Mouse (Mus musculus): ENCODE results near the gene Gm11564. TPM values are rescaled to one million over a fixed set of nuclear protein-coding genes. Genes with fewer than 3 reads are reported as not detected.

Gm11564 gene
- polyA plus RNA-seq, 1 experiment from 2014 or later = not detected

Other genes starting within 250 kb of the Gm11564 start
- not detected in 2 replicates for gene Krtap3-1, start 249.0 kb downstream of the Gm11564 start, polyA plus RNA-seq (2015; fragmentation: Nextera tagmentation; extraction: Ambion mirVana)
- gene Krtap1-5, start 234.7 kb downstream of the Gm11564 start, polyA plus RNA-seq (2015; fragmentation: Nextera tagmentation; extraction: Ambion mirVana) = not detected in 2 replicates
- gene Krtap1-4, start 232.0 kb downstream of the Gm11564 start, polyA plus RNA-seq (2015; fragmentation: Nextera tagmentation; extraction: Ambion mirVana) = not detected in 2 replicates
- not detected in 2 replicates for gene Krtap1-3, start 224.3 kb downstream of the Gm11564 start, polyA plus RNA-seq (2015; fragmentation: Nextera tagmentation; extraction: Ambion mirVana)
- not detected in 2 replicates for gene Krtap9-3, start 217.6 kb downstream of the Gm11564 start, polyA plus RNA-seq (2015; fragmentation: Nextera tagmentation; extraction: Ambion mirVana)
- gene Gm11938, start 212.4 kb downstream of the Gm11564 start, polyA plus RNA-seq (2015; fragmentation: Nextera tagmentation; extraction: Ambion mirVana) = not detected in 2 replicates
- gene Gm11937, start 205.5 kb downstream of the Gm11564 start, polyA plus RNA-seq (2015; fragmentation: Nextera tagmentation; extraction: Ambion mirVana) = not detected in 2 replicates
- gene Krtap2-4, start 200.8 kb downstream of the Gm11564 start, polyA plus RNA-seq (2015; fragmentation: Nextera tagmentation; extraction: Ambion mirVana) = not detected in 2 replicates
- gene Gm11562, start 195.2 kb downstream of the Gm11564 start, polyA plus RNA-seq (2015; fragmentation: Nextera tagmentation; extraction: Ambion mirVana) = 0.27 TPM in 1 of 2 replicates, not detected in the other
- not detected in 2 replicates for gene Krtap4-1, start 187.4 kb downstream of the Gm11564 start, polyA plus RNA-seq (2015; fragmentation: Nextera tagmentation; extraction: Ambion mirVana)
- gene Krtap4-2, start 180.6 kb downstream of the Gm11564 start, polyA plus RNA-seq (2015; fragmentation: Nextera tagmentation; extraction: Ambion mirVana) = not detected in 2 replicates
- gene Krtap4-7, start 171.6 kb downstream of the Gm11564 start, polyA plus RNA-seq (2015; fragmentation: Nextera tagmentation; extraction: Ambion mirVana) = not detected in 2 replicates
- not detected in 2 replicates for gene Gm11555, start 165.4 kb downstream of the Gm11564 start, polyA plus RNA-seq (2015; fragmentation: Nextera tagmentation; extraction: Ambion mirVana)
- gene Gm11563, start 156.7 kb downstream of the Gm11564 start, polyA plus RNA-seq (2015; fragmentation: Nextera tagmentation; extraction: Ambion mirVana) = not detected in 2 replicates
- not detected in 2 replicates for gene Krtap4-6, start 149.7 kb downstream of the Gm11564 start, polyA plus RNA-seq (2015; fragmentation: Nextera tagmentation; extraction: Ambion mirVana)
- gene Gm14190, start 124.9 kb downstream of the Gm11564 start, polyA plus RNA-seq (2015; fragmentation: Nextera tagmentation; extraction: Ambion mirVana) = not detected in 2 replicates
- gene Gm14180, start 81.4 kb downstream of the Gm11564 start, polyA plus RNA-seq (2015; fragmentation: Nextera tagmentation; extraction: Ambion mirVana) = not detected in 2 replicates
- not detected in 2 replicates for gene Gm11595, start 42.8 kb downstream of the Gm11564 start, polyA plus RNA-seq (2015; fragmentation: Nextera tagmentation; extraction: Ambion mirVana)
- gene Krtap4-8, start 35.0 kb downstream of the Gm11564 start, polyA plus RNA-seq (2015; fragmentation: Nextera tagmentation; extraction: Ambion mirVana) = not detected in 2 replicates
- gene Krtap4-9, start 30.5 kb downstream of the Gm11564 start, polyA plus RNA-seq (2015; fragmentation: Nextera tagmentation; extraction: Ambion mirVana) = not detected in 2 replicates
- not detected in 2 replicates for gene Gm11596, start 22.2 kb downstream of the Gm11564 start, polyA plus RNA-seq (2015; fragmentation: Nextera tagmentation; extraction: Ambion mirVana)
- gene Gm11569, start 16.7 kb downstream of the Gm11564 start, polyA plus RNA-seq (2015; fragmentation: Nextera tagmentation; extraction: Ambion mirVana) = not detected in 2 replicates
- not detected in 2 replicates for gene Gm11554, start 11.2 kb downstream of the Gm11564 start, polyA plus RNA-seq (2015; fragmentation: Nextera tagmentation; extraction: Ambion mirVana)
- not detected in 2 replicates for gene Krtap4-13, start 5.8 kb downstream of the Gm11564 start, polyA plus RNA-seq (2015; fragmentation: Nextera tagmentation; extraction: Ambion mirVana)
- not detected in 2 replicates for gene 2300003K06Rik, start 22.4 kb upstream of the Gm11564 start, polyA plus RNA-seq (2015; fragmentation: Nextera tagmentation; extraction: Ambion mirVana)
- gene Krtap4-16, start 35.9 kb upstream of the Gm11564 start, polyA plus RNA-seq (2015; fragmentation: Nextera tagmentation; extraction: Ambion mirVana) = not detected in 2 replicates
- not detected in 2 replicates for gene Gm11568, start 42.3 kb upstream of the Gm11564 start, polyA plus RNA-seq (2015; fragmentation: Nextera tagmentation; extraction: Ambion mirVana)
- not detected in 2 replicates for gene Gm11559, start 48.8 kb upstream of the Gm11564 start, polyA plus RNA-seq (2015; fragmentation: Nextera tagmentation; extraction: Ambion mirVana)
- not detected in 2 replicates for gene Krtap9-1, start 57.7 kb upstream of the Gm11564 start, polyA plus RNA-seq (2015; fragmentation: Nextera tagmentation; extraction: Ambion mirVana)
- not detected in 2 replicates for gene Gm11567, start 63.5 kb upstream of the Gm11564 start, polyA plus RNA-seq (2015; fragmentation: Nextera tagmentation; extraction: Ambion mirVana)
- gene Krtap31-1, start 92.3 kb upstream of the Gm11564 start, polyA plus RNA-seq (2015; fragmentation: Nextera tagmentation; extraction: Ambion mirVana) = not detected in 2 replicates
- 0.14 TPM in 1 of 2 replicates, not detected in the other for gene Gm11565, start 99.1 kb upstream of the Gm11564 start, polyA plus RNA-seq (2015; fragmentation: Nextera tagmentation; extraction: Ambion mirVana)
- not detected in 2 replicates for gene Krtap31-2, start 120.6 kb upstream of the Gm11564 start, polyA plus RNA-seq (2015; fragmentation: Nextera tagmentation; extraction: Ambion mirVana)
- gene Krtap9-5, start 132.8 kb upstream of the Gm11564 start, polyA plus RNA-seq (2015; fragmentation: Nextera tagmentation; extraction: Ambion mirVana) = not detected in 2 replicates
- not detected in 2 replicates for gene Krtap29-1, start 163.4 kb upstream of the Gm11564 start, polyA plus RNA-seq (2015; fragmentation: Nextera tagmentation; extraction: Ambion mirVana)
- not detected in 2 replicates for gene Krtap16-1, start 170.9 kb upstream of the Gm11564 start, polyA plus RNA-seq (2015; fragmentation: Nextera tagmentation; extraction: Ambion mirVana)
- 0.23 TPM in 1 of 2 replicates, not detected in the other for gene Krtap17-1, start 178.3 kb upstream of the Gm11564 start, polyA plus RNA-seq (2015; fragmentation: Nextera tagmentation; extraction: Ambion mirVana)
- 0.10 and 0.29 TPM in 2 replicates for gene Krt33a, start 200.5 kb upstream of the Gm11564 start, polyA plus RNA-seq (2015; fragmentation: Nextera tagmentation; extraction: Ambion mirVana)
- 0.26 and 0.30 TPM in 2 replicates for gene Krt33b, start 214.2 kb upstream of the Gm11564 start, polyA plus RNA-seq (2015; fragmentation: Nextera tagmentation; extraction: Ambion mirVana)
- gene Krt34, start 225.9 kb upstream of the Gm11564 start, polyA plus RNA-seq (2015; fragmentation: Nextera tagmentation; extraction: Ambion mirVana) = 0.10 TPM in 1 of 2 replicates, not detected in the other
- 0.12 and 0.14 TPM in 2 replicates for gene Krt31, start 234.9 kb upstream of the Gm11564 start, polyA plus RNA-seq (2015; fragmentation: Nextera tagmentation; extraction: Ambion mirVana)